Mouse (Mus musculus) midbrain, embryonic 10.5 days (tissue): Measurements from ENCODE around the gene Islr. TPM values are rescaled to one million over a fixed set of nuclear protein-coding genes. Genes with fewer than 3 reads are reported as not detected.

ENCODE experiments used
- DNase-seq: peaks from one replicate; pipeline ENCODE4 v3.0.0-alpha.2; 2017; ENCODE audit warnings: low spot score
- H3K27ac ChIP-seq: fragments of 300-500 bp; sonication (generic); replicated peaks from 2 replicates; pipeline ENCODE4 v1.5.1; 2016; ENCODE audit warnings: mild to moderate bottlenecking
- H3K27me3 ChIP-seq: fragments of 300-500 bp; sonication (generic); 2 replicates; pipeline ENCODE4 v1.6.1; 2016; ENCODE audit warnings: low read depth, mild to moderate bottlenecking; ENCODE audit not compliant: poor library complexity, severe bottlenecking
- H3K36me3 ChIP-seq: fragments of 300-500 bp; sonication (generic); 2 replicates; pipeline ENCODE4 v1.6.1; 2016; ENCODE audit warnings: mild to moderate bottlenecking, moderate library complexity
- H3K4me1 ChIP-seq: fragments of 300-500 bp; sonication (generic); 2 replicates; pipeline ENCODE4 v1.6.1; 2016
- H3K4me3 ChIP-seq: fragments of 300-500 bp; sonication (generic); 2 replicates; pipeline ENCODE4 v1.5.1; 2016; ENCODE audit warnings: mild to moderate bottlenecking, moderate library complexity
- H3K9me3 ChIP-seq: fragments of 300-500 bp; sonication (generic); replicated peaks from 2 replicates; pipeline ENCODE4 v1.6.1; 2016; ENCODE audit warnings: mild to moderate bottlenecking
- WGBS: fragments of 180-500 bp; shearing (Covaris S2); methylation state at CpG from one replicate; pipeline ENCODE4 v1.1.7; 2016; 5-methylcytosine and 5-hydroxymethylcytosine counted together
- polyA plus RNA-seq: library from polyadenylated mRNA; unstranded; fragments of >200 nt; fragmentation: Nextera tagmentation; extraction: Ambion mirVana; gene quantifications from 2 replicates; pipeline ENCODE4 v1.2.1, GENCODE M21; 2016

Islr gene
- polyA plus RNA-seq, 1 experiment from 2014 or later = 7.4 TPM

GRCm38 (mm10) chr9:58174818-58175251, 29.3 kb downstream of the Islr start:
- H3K9me3 ChIP-seq = no peaks in the 10 kb centered on the region
- H3K4me1 ChIP-seq = peaks cover 19% of the 10 kb centered on the region
- no peaks in the 10 kb centered on the region for H3K27me3 ChIP-seq
- H3K27ac ChIP-seq = peak overlapping the region; percentile 65
- no peaks in the 10 kb centered on the region for H3K36me3 ChIP-seq
- no peak overlapping the region for H3K4me3 ChIP-seq
- 38% methylated on average over 5 of the region's 5 CpGs for WGBS
- DNase-seq = peak; percentile 14

GRCm38 (mm10) chr9:58172863-58173262, 31.2 kb downstream of the Islr start:
- H3K27me3 ChIP-seq = no peaks in the 10 kb centered on the region
- no peak overlapping the region for H3K4me3 ChIP-seq
- H3K36me3 ChIP-seq = no peaks in the 10 kb centered on the region
- H3K9me3 ChIP-seq = no peaks in the 10 kb centered on the region
- H3K4me1 ChIP-seq = peaks cover 29% of the 10 kb centered on the region
- 83% methylated on average over 2 of the region's 2 CpGs for WGBS
- DNase-seq = no peak
- H3K27ac ChIP-seq = no peak overlapping the region

GRCm38 (mm10) chr9:58169426-58169825, 34.7 kb downstream of the Islr start:
- Histone ChIP-seq H3K27ac (no peak overlapping the region), H3K9me3 (no peaks in the 10 kb centered on the region), H3K27me3 (no peaks in the 10 kb centered on the region), H3K4me3 (no peak overlapping the region), H3K4me1 (peaks cover 11% of the 10 kb centered on the region), H3K36me3 (no peaks in the 10 kb centered on the region)
- WGBS = 89% methylated on average over 6 of the region's 6 CpGs
- no peak for DNase-seq

GRCm38 (mm10) chr9:58168880-58169279, 35.2 kb downstream of the Islr start:
- Histone ChIP-seq H3K4me1 (peaks cover 11% of the 10 kb centered on the region), H3K27me3 (no peaks in the 10 kb centered on the region), H3K27ac (peak overlapping the region; percentile 55; the same call in 1 of the 2 replicates), H3K9me3 (no peaks in the 10 kb centered on the region), H3K36me3 (no peaks in the 10 kb centered on the region), H3K4me3 (no peak overlapping the region)
- 79% methylated on average over 3 of the region's 3 CpGs for WGBS
- DNase-seq = no peak

GRCm38 (mm10) chr9:58165779-58166178, 38.3 kb downstream of the Islr start:
- WGBS = 72% methylated on average over 1 of the region's 1 CpGs
- Histone ChIP-seq H3K36me3 (no peaks in the 10 kb centered on the region), H3K27me3 (no peaks in the 10 kb centered on the region), H3K9me3 (no peaks in the 10 kb centered on the region), H3K4me1 (peaks cover 18% of the 10 kb centered on the region), H3K27ac (no peak overlapping the region), H3K4me3 (no peak overlapping the region)
- no peak for DNase-seq

- Histone ChIP-seq H3K4me1 (peaks cover 27% of the 10 kb centered on the region), H3K27me3 (no peaks in the 10 kb centered on the region), H3K9me3 (no peaks in the 10 kb centered on the region), H3K27ac (peak overlapping the region; percentile 43; the same call in 1 of the 2 replicates), H3K36me3 (no peaks in the 10 kb centered on the region), H3K4me3 (no peak overlapping the region)
- WGBS = 83% methylated on average over 5 of the region's 5 CpGs
- DNase-seq = no peak
Measured at GRCm38 (mm10) chr9:58163146-58163545, 41.0 kb downstream of the Islr start.

- Histone ChIP-seq H3K4me1 (peaks cover 36% of the 10 kb centered on the region), H3K27me3 (0 out of 2 replicates have a peak, but pooled peaks cover 4% of the 10 kb centered on the region), H3K4me3 (no peak overlapping the region), H3K9me3 (no peaks in the 10 kb centered on the region), H3K27ac (peak overlapping the region; percentile 43; the same call in 1 of the 2 replicates), H3K36me3 (no peaks in the 10 kb centered on the region)
- DNase-seq = no peak
- WGBS = 83% methylated on average over 3 of the region's 3 CpGs
Measured at GRCm38 (mm10) chr9:58162173-58162572, 41.9 kb downstream of the Islr start.

- H3K9me3 ChIP-seq = no peaks in the 10 kb centered on the region
- WGBS = 88% methylated on average over 5 of the region's 5 CpGs
- no peak for DNase-seq
- H3K36me3 ChIP-seq = no peaks in the 10 kb centered on the region
- H3K4me3 ChIP-seq = no peak overlapping the region
- H3K4me1 ChIP-seq = peaks cover 40% of the 10 kb centered on the region
- 0 out of 2 replicates have a peak, but pooled peaks cover 4% of the 10 kb centered on the region for H3K27me3 ChIP-seq
- H3K27ac ChIP-seq = no peak overlapping the region
Measured at GRCm38 (mm10) chr9:58160315-58160714, 43.8 kb downstream of the Islr start.

GRCm38 (mm10) chr9:58159855-58160254, 44.3 kb downstream of the Islr start:
- 0 out of 2 replicates have a peak, but pooled peaks cover 4% of the 10 kb centered on the region for H3K27me3 ChIP-seq
- H3K4me1 ChIP-seq = peaks cover 42% of the 10 kb centered on the region
- DNase-seq = no peak
- H3K27ac ChIP-seq = peak overlapping the region; percentile 67; the same call in 1 of the 2 replicates
- no peak overlapping the region for H3K4me3 ChIP-seq
- H3K9me3 ChIP-seq = no peaks in the 10 kb centered on the region
- H3K36me3 ChIP-seq = no peaks in the 10 kb centered on the region
- 79% methylated on average over 4 of the region's 4 CpGs for WGBS

GRCm38 (mm10) chr9:58158541-58159311, 45.4 kb downstream of the Islr start:
- Histone ChIP-seq H3K27ac (peak overlapping the region; percentile 65), H3K4me1 (peaks cover 42% of the 10 kb centered on the region), H3K36me3 (no peaks in the 10 kb centered on the region), H3K4me3 (no peak overlapping the region), H3K27me3 (0 out of 2 replicates have a peak, but pooled peaks cover 4% of the 10 kb centered on the region), H3K9me3 (no peaks in the 10 kb centered on the region)
- DNase-seq = no peak
- 36% methylated on average over 7 of the region's 7 CpGs for WGBS

GRCm38 (mm10) chr9:58157838-58158237, 46.3 kb downstream of the Islr start:
- Histone ChIP-seq H3K9me3 (no peaks in the 10 kb centered on the region), H3K4me3 (no peak overlapping the region), H3K27ac (peak overlapping the region; percentile 65), H3K4me1 (peaks cover 46% of the 10 kb centered on the region), H3K27me3 (0 out of 2 replicates have a peak, but pooled peaks cover 4% of the 10 kb centered on the region), H3K36me3 (no peaks in the 10 kb centered on the region)
- 85% methylated on average over 13 of the region's 13 CpGs for WGBS
- DNase-seq = no peak

GRCm38 (mm10) chr9:58156819-58157560, 47.1 kb downstream of the Islr start:
- Histone ChIP-seq H3K27ac (peak overlapping the region; percentile 65; the same call in 1 of the 2 replicates), H3K36me3 (no peaks in the 10 kb centered on the region), H3K9me3 (no peaks in the 10 kb centered on the region), H3K27me3 (0 out of 2 replicates have a peak, but pooled peaks cover 4% of the 10 kb centered on the region), H3K4me1 (peaks cover 40% of the 10 kb centered on the region), H3K4me3 (no peak overlapping the region)
- WGBS = 93% methylated on average over 22 of the region's 22 CpGs
- no peak for DNase-seq
